Mouse (Mus musculus): Measurements from ENCODE around the gene Dkkl1. TPM values are rescaled to one million over a fixed set of nuclear protein-coding genes. Genes with fewer than 3 reads are reported as not detected.

The Dkkl1 gene
- polyA plus RNA-seq, 1 experiment = 0.08 TPM

DNA sequence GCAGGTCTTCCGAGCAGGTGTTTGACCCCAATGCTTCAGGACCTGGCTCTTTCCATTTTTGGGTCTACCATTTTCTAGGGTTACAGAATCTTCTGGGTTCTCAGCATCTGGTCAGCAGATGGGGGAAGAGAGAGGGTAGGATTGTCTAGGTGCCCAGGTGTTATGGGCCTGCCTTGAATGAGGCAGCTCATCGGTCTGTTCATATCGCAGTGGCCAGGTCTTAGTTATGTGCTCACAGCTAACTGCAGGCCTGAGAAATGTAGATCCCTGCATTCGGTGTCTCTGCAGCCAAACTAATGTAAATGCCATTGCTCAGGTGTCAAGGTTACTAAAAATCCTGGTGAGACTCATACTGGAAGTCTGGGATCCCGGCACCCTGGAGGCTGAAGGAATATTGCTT lies 14.5 kb upstream of the Dkkl1 start:
- Histone ChIP-seq H3K27me3 (ENCODE audit: control insufficient read depth, insufficient read depth, insufficient read length) (no peaks in the 10 kb centered on the region), H3ac (ENCODE audit: control insufficient read depth, insufficient read length) (no peak overlapping the region), H3K4me2 (ENCODE audit: low read depth) (no peak overlapping the region), H3K4me3 (no peak overlapping the region), H3K79me2 (ENCODE audit: control insufficient read depth, insufficient read depth) (no peaks in the 10 kb centered on the region), H3K36me3 (ENCODE audit: control insufficient read depth, insufficient read depth) (peaks cover 20% of the 10 kb centered on the region)
- TF ChIP-seq MAX (IDR thresholded peaks at IDR 0.05; ENCODE audit: low read depth) = no peak
- TF ChIP-seq POLR2A (IDR thresholded peaks at IDR 0.05; ENCODE audit: insufficient read length, low read depth) = no peak
- no peak for TF ChIP-seq TCF12 (IDR thresholded peaks at IDR 0.05; ENCODE audit: insufficient read depth, poor library complexity, severe bottlenecking)
- TF ChIP-seq E2F4 (IDR thresholded peaks at IDR 0.05; ENCODE audit: insufficient read depth) = no peak
- no peak for TF ChIP-seq MYOD1 (IDR thresholded peaks at IDR 0.05; ENCODE audit: control insufficient read depth in 1 of 3, insufficient read length in 2 of 3, low read depth in 2 of 3)
- TF ChIP-seq MYOG (IDR thresholded peaks at IDR 0.05; ENCODE audit: control insufficient read depth in 1 of 3, insufficient read depth in 1 of 3, insufficient read length in 2 of 3, low read depth in 2 of 3) = no peak
- TF ChIP-seq REST (IDR thresholded peaks at IDR 0.05; ENCODE audit: insufficient read depth, insufficient read length) = no peak
- no peak for TF ChIP-seq POLR2AphosphoS2 (IDR thresholded peaks at IDR 0.05; ENCODE audit: insufficient read length, low read depth)
- TF ChIP-seq TCF3 (IDR thresholded peaks at IDR 0.05; ENCODE audit: insufficient read length, low read depth) = no peak
- no peak for TF ChIP-seq SRF (IDR thresholded peaks at IDR 0.05; ENCODE audit: control insufficient read depth, insufficient read length, low read depth)
- TF ChIP-seq CEBPB (IDR thresholded peaks at IDR 0.05; ENCODE audit: insufficient read depth, poor library complexity, severe bottlenecking) = no peak
- TF ChIP-seq USF1 (IDR thresholded peaks at IDR 0.05; ENCODE audit: low read depth) = no peak

DNA sequence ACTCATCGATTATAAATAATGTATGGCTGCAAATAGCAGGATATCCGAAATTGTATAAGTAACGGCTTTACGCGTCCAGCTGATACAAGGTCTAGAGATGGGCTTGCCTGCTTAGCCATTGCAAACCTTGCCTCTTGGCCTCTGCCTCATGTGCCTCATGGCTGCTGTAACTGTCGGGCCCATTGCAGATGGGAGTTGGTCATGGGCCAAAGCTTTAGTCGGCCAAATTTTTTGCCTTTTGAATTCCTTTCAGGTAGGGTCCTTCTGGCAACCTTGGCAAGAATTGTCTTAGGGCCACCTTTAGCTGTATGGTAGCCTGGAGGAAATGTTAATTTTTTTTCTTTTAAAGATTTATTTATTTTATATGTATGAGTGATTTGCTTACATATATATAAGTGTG lies 12.9 kb upstream of the Dkkl1 start:
- H3K27me3 ChIP-seq (ENCODE audit: control insufficient read depth, insufficient read depth, insufficient read length) = no peaks in the 10 kb centered on the region
- H3ac ChIP-seq (ENCODE audit: control insufficient read depth, insufficient read length) = no peak overlapping the region
- H3K79me2 ChIP-seq (ENCODE audit: control insufficient read depth, insufficient read depth) = no peaks in the 10 kb centered on the region
- no peak overlapping the region for H3K4me2 ChIP-seq (ENCODE audit: low read depth)
- no peak overlapping the region for H3K4me3 ChIP-seq
- peaks cover 18% of the 10 kb centered on the region for H3K36me3 ChIP-seq (ENCODE audit: control insufficient read depth, insufficient read depth)
- TF ChIP-seq E2F4 (IDR thresholded peaks at IDR 0.05; ENCODE audit: insufficient read depth) (no peak), SRF (IDR thresholded peaks at IDR 0.05; ENCODE audit: control insufficient read depth, insufficient read length, low read depth) (no peak), CEBPB (IDR thresholded peaks at IDR 0.05; ENCODE audit: insufficient read depth, poor library complexity, severe bottlenecking) (no peak), MYOG (IDR thresholded peaks at IDR 0.05; ENCODE audit: control insufficient read depth in 1 of 3, insufficient read depth in 1 of 3, insufficient read length in 2 of 3, low read depth in 2 of 3) (no peak), TCF12 (IDR thresholded peaks at IDR 0.05; ENCODE audit: insufficient read depth, poor library complexity, severe bottlenecking) (no peak), MYOD1 (IDR thresholded peaks at IDR 0.05; ENCODE audit: control insufficient read depth in 1 of 3, insufficient read length in 2 of 3, low read depth in 2 of 3) (no peak), MAX (IDR thresholded peaks at IDR 0.05; ENCODE audit: low read depth) (no peak), USF1 (IDR thresholded peaks at IDR 0.05; ENCODE audit: low read depth) (no peak), TCF3 (IDR thresholded peaks at IDR 0.05; ENCODE audit: insufficient read length, low read depth) (no peak), POLR2AphosphoS2 (IDR thresholded peaks at IDR 0.05; ENCODE audit: insufficient read length, low read depth) (no peak), POLR2A (IDR thresholded peaks at IDR 0.05; ENCODE audit: insufficient read length, low read depth) (no peak), REST (IDR thresholded peaks at IDR 0.05; ENCODE audit: insufficient read depth, insufficient read length) (no peak)

DNA sequence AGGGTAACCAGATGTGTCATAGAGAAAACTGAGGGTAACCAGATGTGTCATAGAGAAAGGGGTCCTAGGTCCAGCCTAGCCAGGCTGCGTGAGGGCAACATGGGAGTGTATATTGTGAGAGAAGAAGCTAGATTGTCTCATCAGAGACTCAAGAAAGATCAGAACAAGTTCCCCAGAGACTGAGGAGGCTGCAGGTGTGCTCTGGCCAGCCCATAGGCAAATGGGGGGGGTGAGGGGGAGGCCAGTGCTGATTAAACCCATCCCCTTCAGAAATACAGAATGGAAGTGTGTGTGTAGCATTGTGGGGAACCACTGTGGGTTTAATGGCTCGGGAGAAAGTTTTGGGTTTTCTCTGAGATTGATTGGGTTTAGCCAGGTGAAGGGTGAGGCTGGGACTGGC lies 9.7 kb upstream of the Dkkl1 start:
- Histone ChIP-seq H3K4me3 (no peak overlapping the region), H3K36me3 (ENCODE audit: control insufficient read depth, insufficient read depth) (peaks cover 10% of the 10 kb centered on the region), H3K79me2 (ENCODE audit: control insufficient read depth, insufficient read depth) (no peaks in the 10 kb centered on the region), H3K4me2 (ENCODE audit: low read depth) (no peak overlapping the region), H3K27me3 (ENCODE audit: control insufficient read depth, insufficient read depth, insufficient read length) (no peaks in the 10 kb centered on the region), H3ac (ENCODE audit: control insufficient read depth, insufficient read length) (no peak overlapping the region)
- TF ChIP-seq TCF12 (IDR thresholded peaks at IDR 0.05; ENCODE audit: insufficient read depth, poor library complexity, severe bottlenecking) = no peak
- no peak for TF ChIP-seq SRF (IDR thresholded peaks at IDR 0.05; ENCODE audit: control insufficient read depth, insufficient read length, low read depth)
- no peak for TF ChIP-seq POLR2AphosphoS2 (IDR thresholded peaks at IDR 0.05; ENCODE audit: insufficient read length, low read depth)
- no peak for TF ChIP-seq E2F4 (IDR thresholded peaks at IDR 0.05; ENCODE audit: insufficient read depth)
- no peak for TF ChIP-seq REST (IDR thresholded peaks at IDR 0.05; ENCODE audit: insufficient read depth, insufficient read length)
- no peak for TF ChIP-seq CEBPB (IDR thresholded peaks at IDR 0.05; ENCODE audit: insufficient read depth, poor library complexity, severe bottlenecking)
- no peak for TF ChIP-seq MYOG (IDR thresholded peaks at IDR 0.05; ENCODE audit: control insufficient read depth in 1 of 3, insufficient read depth in 1 of 3, insufficient read length in 2 of 3, low read depth in 2 of 3)
- TF ChIP-seq POLR2A (IDR thresholded peaks at IDR 0.05; ENCODE audit: insufficient read length, low read depth) = no peak
- no peak for TF ChIP-seq USF1 (IDR thresholded peaks at IDR 0.05; ENCODE audit: low read depth)
- TF ChIP-seq TCF3 (IDR thresholded peaks at IDR 0.05; ENCODE audit: insufficient read length, low read depth) = no peak
- no peak for TF ChIP-seq MYOD1 (IDR thresholded peaks at IDR 0.05; ENCODE audit: control insufficient read depth in 1 of 3, insufficient read length in 2 of 3, low read depth in 2 of 3)
- TF ChIP-seq MAX (IDR thresholded peaks at IDR 0.05; ENCODE audit: low read depth) = no peak

DNA sequence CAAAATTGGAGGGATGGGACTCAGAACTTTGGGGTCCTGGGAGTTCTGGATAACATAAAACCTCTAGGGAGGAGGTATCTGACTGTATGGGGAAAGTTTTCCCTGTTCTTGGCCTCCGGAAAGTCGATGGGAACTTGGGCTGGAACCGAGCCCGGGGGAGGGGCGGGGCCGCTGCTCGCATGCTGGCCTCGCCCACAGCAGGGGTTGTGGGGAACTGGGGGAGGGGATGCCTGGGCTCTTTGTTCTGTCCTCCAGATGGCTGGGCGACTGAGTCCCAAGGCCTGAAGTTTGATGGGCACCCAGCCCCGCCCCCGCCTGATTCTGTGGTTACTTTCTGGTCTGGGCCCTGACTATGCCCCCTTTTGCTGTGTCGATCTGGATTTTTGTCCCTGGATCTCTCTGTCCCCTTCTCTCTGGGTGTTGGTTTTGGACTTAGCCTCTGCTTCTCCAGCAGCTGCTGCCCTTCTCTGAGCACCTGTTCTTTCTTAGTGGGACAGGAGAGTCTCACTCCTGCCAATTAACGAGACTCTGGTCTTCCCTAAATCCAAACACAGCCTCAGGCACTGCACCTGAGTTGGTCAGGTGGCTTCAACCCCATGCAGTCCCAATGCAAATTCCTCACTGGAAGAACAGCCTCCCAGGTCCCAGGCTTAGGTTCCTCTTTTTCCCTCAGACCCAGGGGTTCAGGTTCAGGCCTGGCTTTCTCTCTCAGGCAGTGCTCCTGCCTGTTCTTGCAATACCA lies 4.7 kb upstream of the Dkkl1 start:
- Histone ChIP-seq H3K4me2 (ENCODE audit: low read depth) (peak overlapping the region; percentile 90), H3ac (ENCODE audit: control insufficient read depth, insufficient read length) (no peak overlapping the region), H3K4me3 (peak overlapping the region; percentile 58), H3K79me2 (ENCODE audit: control insufficient read depth, insufficient read depth) (no peaks in the 10 kb centered on the region), H3K27me3 (ENCODE audit: control insufficient read depth, insufficient read depth, insufficient read length) (no peaks in the 10 kb centered on the region), H3K36me3 (ENCODE audit: control insufficient read depth, insufficient read depth) (no peaks in the 10 kb centered on the region)
- TF ChIP-seq REST (IDR thresholded peaks at IDR 0.05; ENCODE audit: insufficient read depth, insufficient read length) (no peak), MAX (IDR thresholded peaks at IDR 0.05; ENCODE audit: low read depth) (no peak), MYOD1 (IDR thresholded peaks at IDR 0.05; ENCODE audit: control insufficient read depth in 1 of 3, insufficient read length in 2 of 3, low read depth in 2 of 3) (peak in 2 of 3 experiments; percentile 49 to 63), E2F4 (IDR thresholded peaks at IDR 0.05; ENCODE audit: insufficient read depth) (no peak), USF1 (IDR thresholded peaks at IDR 0.05; ENCODE audit: low read depth) (no peak), CEBPB (IDR thresholded peaks at IDR 0.05; ENCODE audit: insufficient read depth, poor library complexity, severe bottlenecking) (no peak), MYOG (IDR thresholded peaks at IDR 0.05; ENCODE audit: control insufficient read depth in 1 of 3, insufficient read depth in 1 of 3, insufficient read length in 2 of 3, low read depth in 2 of 3) (peak in 1 of 3 experiments; percentile 45)
